Mouse (Mus musculus) ovary, postnatal 36 days (tissue): Measurements from ENCODE around the gene F12.
A peak's percentile ranks its signal among the peaks of the same experiment; 100 is the strongest.
"Not testable (repeated sequence)": the region's sequence is repeated elsewhere in the genome, so short reads cannot be mapped to it uniquely, and the experiment has no call there.

Source experiments
- DNase-seq: peaks from one replicate; pipeline ENCODE4 v3.0.0; 2022; ENCODE audit warnings: low spot score, mixed read lengths

F12 gene

GRCm38 (mm10) chr13:55449679-55450441, 23.3 kb upstream of the F12 start:
- DNase-seq: no peak

GRCm38 (mm10) chr13:55449205-55449604, 22.6 kb upstream of the F12 start:
- DNase-seq: no peak

GRCm38 (mm10) chr13:55448131-55448530, 21.5 kb upstream of the F12 start:
- DNase-seq: no peak

GRCm38 (mm10) chr13:55447543-55447943, 20.9 kb upstream of the F12 start:
- no peak for DNase-seq

- no peak for DNase-seq
These were observed 20.0 kb upstream of the F12 start for GRCm38 (mm10) chr13:55446483-55447105.

- DNase-seq: no peak
These were observed 18.9 kb upstream of the F12 start for GRCm38 (mm10) chr13:55445361-55446091.

- peak; percentile 98 for DNase-seq
These were observed 18.3 kb upstream of the F12 start, which contains the start of gene Grk6 for GRCm38 (mm10) chr13:55444937-55445315. Gene Grk6, plus strand, starts transcription at chr13:55445072.

- DNase-seq: no peak
These were observed 17.8 kb upstream of the F12 start for GRCm38 (mm10) chr13:55444286-55444936.

GRCm38 (mm10) chr13:55443799-55444285, 17.2 kb upstream of the F12 start:
- DNase-seq: no peak

GRCm38 (mm10) chr13:55437111-55437629, 10.6 kb upstream of the F12 start:
- DNase-seq: not testable (repeated sequence)

GRCm38 (mm10) chr13:55431889-55432685, 5.5 kb upstream of the F12 start:
- DNase-seq: no peak

GRCm38 (mm10) chr13:55430566-55430965, 4.0 kb upstream of the F12 start:
- no peak for DNase-seq

- DNase-seq: no peak
These were observed 2.8 kb upstream of the F12 start for GRCm38 (mm10) chr13:55429226-55429888.

GRCm38 (mm10) chr13:55420933-55421800, 5.4 kb downstream of the F12 start:
- DNase-seq: peak; percentile 65

GRCm38 (mm10) chr13:55420018-55420932, 6.3 kb downstream of the F12 start:
- no peak for DNase-seq

GRCm38 (mm10) chr13:55419142-55419541, 7.5 kb downstream of the F12 start:
- no peak for DNase-seq

- DNase-seq: peak; percentile 80
These were observed 8.6 kb downstream of the F12 start for GRCm38 (mm10) chr13:55418004-55418403.

- DNase-seq: peak; percentile 26
These were observed 11.7 kb downstream of the F12 start, which contains the start of gene Pfn3 for GRCm38 (mm10) chr13:55414743-55415380. Gene Pfn3, minus strand, starts transcription at chr13:55415232.
